Mouse (Mus musculus) c-Kit-negative CD71-positive TER-119-positive erythroid progenitor cells, embryonic 14.5 days (primary cell): ENCODE results near the gene Tbx19.

ENCODE experiments used
- DNase-seq: peaks from one replicate; pipeline ENCODE4 v3.0.0-alpha.2; 2013; ENCODE audit warnings: low read depth, low spot score

Gene Tbx19

GRCm38 (mm10) chr1:165160723-165161405 lies at the start of gene Tbx19:
Tbx19 (minus strand) TSS chr1:165160773.
- no peak for DNase-seq

DNA sequence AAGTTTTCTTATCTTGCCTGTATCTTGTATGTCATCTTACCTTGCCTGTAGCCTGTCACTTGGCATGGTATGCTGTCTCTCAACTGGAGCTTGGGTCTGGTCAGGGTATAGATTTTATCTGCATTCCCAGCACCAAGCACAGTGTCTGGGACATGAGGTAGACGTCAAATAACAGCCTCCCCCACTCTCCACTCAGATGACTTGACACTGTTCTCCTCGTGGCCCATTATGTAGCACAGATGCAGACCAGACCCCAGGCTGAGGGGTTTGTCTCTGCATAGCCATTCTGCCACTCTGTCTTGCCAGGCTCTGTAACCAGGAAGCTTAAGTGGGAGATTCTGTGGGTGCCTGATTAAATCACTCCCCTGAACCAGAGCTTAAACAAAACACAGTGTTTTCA lies 45.0 kb upstream of the Tbx19 start:
- DNase-seq, result no peak

GRCm38 (mm10) chr1:165203488-165204035 lies 43.0 kb upstream of the Tbx19 start:
- no peak for DNase-seq

GRCm38 (mm10) chr1:165201445-165202012 lies 41.0 kb upstream of the Tbx19 start:
- DNase-seq, result no peak

DNA sequence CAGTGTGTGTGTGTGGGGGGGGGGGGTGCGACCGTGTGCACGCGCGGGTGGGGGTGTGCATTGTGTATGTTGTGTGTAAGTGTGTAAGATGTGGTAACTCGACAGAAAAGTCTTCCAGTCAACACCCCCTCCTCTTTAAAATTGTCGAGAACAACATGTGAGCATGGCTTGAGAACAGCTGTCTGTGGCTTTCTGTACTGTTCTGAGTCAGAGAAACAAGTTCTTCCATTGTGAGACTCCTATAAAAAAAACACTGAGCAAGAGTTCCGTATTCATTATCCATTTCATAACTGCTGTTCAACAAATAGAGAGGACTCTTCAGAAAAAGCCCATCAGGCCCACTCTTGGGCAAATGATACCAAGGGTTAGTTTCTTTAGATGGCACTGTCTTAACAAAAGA lies 40.2 kb upstream of the Tbx19 start:
- DNase-seq, result no peak

DNA sequence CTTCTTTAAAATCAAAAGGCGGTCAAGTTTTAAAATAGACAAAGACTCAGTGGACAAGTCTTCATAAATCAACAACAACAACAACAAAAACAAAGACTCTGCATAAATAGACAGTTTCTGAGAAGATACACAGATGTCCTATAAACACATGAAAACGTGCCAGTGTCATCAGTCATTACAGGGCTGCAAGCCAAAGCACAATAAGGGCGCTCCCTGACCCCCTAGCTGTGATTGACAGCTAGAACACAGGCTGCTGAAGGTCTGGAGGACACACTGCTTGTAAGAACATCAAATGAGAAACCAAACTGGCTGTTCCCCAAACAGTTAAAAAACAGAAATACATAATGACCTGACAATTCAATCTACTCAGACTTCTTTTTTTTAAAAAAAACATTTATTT lies 39.1 kb upstream of the Tbx19 start:
- no peak for DNase-seq

DNA sequence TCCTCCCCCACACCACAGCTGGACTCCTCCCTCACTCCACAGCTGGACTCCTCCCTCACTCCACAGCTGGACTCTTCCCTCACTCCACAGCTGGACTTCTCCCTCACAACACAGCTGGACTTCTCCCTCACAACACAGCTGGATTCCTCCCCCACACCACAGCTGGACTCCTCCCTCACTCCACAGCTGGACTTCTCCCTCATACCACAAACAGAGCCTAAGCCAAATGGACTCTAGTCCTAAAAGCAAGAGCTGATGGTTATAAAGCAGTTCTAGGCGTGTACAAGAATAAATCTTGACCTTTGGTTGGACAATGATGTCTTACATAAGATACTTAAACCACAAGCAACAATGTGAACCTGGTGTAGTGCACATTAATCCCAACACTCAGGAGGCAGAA lies 38.4 kb upstream of the Tbx19 start:
- no peak for DNase-seq

- no peak for DNase-seq
These were observed 37.3 kb upstream of the Tbx19 start for GRCm38 (mm10) chr1:165197875-165198274.

DNA sequence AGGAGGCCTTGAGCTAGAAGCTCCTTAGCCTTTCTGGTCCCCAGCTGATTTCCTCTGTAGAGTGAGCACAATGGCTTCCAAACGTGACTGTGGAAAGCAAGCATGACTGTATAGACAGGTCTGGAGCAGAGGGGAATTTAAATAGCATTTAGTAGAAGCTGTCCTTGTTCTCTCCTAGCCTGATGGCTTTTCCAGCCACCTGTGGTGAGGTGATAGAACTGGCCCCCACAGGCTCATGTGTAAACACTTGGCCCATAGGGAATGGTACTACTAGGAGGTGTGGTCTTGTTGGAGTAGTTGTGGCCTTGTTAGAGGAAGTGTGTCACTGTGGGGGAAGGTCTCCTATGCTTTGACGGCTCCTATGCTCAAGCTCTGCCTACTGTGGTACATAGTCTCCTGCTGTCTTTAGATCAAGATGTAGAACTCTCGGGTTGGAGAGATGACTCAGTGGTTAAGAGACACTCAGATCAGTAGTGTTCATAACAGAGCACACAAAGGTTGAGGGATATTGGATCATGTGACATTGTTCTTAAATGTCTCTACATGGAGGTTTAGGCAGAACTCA lies 34.9 kb upstream of the Tbx19 start:
- DNase-seq, result no peak

GRCm38 (mm10) chr1:165194662-165195013 lies 34.1 kb upstream of the Tbx19 start:
- no peak for DNase-seq

DNA sequence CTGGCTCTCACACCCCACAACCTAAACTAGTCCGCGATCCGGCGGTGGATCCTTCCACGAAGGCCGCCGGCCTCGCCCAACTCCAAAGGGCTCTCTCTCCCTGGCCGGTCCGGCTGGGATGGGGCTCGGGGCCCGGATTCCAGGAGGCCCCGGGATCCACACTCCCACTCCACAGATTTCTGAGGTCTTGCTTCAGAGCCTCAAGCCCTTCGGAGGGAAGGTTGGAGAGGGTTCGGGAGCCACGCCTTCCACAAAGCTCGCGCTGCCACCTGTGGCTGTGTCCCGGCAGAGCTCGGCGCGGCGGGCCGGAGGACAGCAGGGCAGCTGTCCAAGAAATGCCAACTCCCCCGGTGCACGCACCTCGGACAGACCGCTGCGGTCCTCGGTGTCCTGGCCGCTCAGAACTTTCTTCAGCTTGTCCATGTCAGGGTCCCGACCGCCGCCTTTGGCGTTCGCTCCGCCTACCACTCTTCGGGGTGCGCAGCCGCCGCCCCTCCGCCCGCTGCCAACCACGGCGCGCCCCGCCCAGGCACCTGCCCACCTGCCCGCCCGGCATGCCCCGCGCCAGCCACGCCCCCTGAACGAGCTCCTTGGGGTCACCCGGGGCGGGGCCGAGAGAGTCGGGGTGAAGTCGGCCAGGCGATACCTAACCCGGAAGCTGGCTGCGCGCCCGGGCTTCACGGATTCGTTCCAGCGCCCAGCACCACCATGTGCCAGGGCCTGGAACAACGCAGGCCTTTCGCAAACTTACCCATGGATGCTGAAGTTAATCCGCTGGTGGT lies 33.5 kb upstream of the Tbx19 start, which contains the start of gene Sft2d2:
Sft2d2 (minus strand) TSS at position 559 of the 782 bp plus-strand sequence.
- DNase-seq, result peak; percentile 80

GRCm38 (mm10) chr1:165193426-165193825 lies 32.9 kb upstream of the Tbx19 start:
- DNase-seq, result no peak

DNA sequence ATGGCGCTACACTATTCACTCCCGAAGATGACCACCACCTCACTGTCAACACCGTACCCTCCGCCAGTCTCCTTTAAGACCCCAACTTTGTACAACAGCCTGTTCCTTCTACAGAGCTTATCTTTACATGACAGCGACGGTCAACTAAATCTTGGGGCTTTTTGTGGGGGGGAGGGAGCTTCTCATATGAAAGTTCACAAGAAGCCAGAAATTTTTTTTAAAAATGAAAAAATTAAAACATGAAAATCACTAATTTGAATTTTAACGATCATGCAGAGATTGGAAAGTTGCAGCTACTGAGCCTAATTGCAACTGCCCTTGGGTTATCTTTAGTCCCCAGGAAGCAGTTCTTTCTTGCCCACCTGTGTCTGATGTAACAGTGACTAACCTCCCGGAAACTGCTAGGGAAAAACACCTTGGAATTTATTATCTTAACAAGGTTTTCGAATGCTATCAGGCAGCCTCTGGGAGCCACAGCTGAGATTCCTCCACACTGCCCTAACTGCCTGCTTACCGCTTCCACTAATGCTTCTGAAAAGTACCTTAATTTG lies 32.2 kb upstream of the Tbx19 start:
- no peak for DNase-seq

DNA sequence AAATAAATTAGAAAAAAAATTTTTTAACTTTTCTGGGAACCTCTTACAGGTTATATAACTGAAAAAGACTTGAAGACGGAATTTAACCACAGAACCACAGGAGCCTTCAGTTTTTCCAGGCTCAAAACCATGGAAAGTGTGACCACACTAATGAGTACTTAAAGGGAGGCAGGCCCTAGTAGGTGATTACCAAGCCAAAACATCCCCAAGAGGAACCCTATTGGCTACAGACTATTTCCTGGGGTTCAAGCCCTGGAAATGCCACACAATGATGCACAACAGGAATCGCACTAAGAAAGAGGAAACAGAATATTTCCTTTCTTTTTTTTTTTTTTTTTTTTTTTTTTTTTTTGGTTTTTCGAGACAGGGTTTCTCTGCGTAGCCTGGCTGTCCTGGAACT lies 31.5 kb upstream of the Tbx19 start:
- no peak for DNase-seq

GRCm38 (mm10) chr1:165191611-165192010 lies 31.0 kb upstream of the Tbx19 start:
- DNase-seq, result no peak

DNA sequence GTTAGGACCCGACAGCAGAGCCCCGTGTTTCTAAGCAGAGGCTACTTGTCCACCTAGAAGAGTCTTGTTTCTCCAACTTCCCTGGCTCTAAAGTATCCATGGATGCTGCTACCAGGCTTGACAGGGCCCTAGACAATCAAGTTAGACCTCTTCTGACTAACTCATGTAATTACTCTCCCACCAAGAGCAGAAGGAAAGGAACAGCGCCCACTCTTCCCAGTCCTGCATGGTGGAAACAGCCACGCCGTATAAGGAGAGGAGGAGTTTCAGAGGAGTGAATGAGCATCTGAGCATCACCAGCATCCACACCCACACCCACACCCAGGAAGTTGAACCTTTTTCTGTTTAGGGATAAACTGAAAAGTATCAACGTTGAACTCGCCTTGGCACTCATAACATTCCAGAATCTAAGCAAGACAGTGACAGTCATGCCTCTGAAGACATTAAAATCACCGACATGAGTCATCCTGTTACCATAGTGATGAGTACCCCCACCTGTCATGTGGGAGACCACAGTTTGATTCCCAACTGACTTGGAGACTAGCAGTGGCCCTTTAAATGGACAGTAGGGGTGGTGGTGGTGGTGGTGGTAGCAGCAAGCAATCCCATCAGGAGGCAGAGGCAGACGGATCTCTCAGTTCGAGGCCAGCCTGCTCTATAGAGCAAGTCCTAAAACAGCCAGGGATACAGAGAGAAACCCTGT lies 30.1 kb upstream of the Tbx19 start:
- DNase-seq, result no peak

DNA sequence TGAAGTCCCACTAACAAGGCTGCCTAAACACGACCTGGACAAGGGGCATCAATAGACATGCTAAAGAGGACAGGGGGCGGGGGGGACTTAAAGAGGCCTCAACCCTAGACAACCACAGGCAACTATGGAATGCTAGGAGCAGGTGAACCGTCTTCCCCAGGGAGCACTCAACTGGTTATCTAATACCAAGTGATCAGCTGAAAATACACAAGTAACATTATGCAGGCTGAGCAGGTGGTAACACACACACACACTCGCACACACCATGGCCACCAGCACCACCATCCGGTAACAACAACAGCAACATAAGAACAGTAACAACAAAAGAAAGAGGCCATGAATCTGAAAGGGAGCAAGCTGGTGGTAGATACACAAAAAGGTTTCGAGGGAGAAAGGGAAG lies 29.5 kb upstream of the Tbx19 start:
- DNase-seq, result no peak

- DNase-seq, result no peak
These were observed 28.4 kb upstream of the Tbx19 start for GRCm38 (mm10) chr1:165188806-165189580.

DNA sequence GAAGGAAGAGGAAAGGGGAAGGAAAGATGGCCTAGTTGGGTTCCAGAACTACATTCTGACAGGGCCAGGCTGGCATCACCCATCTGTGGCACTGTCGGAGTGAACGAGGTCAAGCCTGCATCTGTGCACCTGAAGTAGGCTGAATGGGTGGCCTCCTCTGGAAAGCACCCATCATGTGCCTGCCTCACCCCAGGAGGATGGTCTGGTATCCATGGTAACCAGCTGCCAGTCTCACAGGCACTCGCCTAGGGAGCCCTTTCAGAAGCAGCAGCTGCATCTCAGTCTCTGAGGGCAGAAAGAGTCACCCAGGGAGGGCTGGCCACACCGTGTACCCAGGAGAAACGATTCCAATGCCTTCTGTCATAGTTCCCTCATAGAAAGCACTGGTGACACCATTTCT lies 26.8 kb upstream of the Tbx19 start:
- DNase-seq, result no peak

- no peak for DNase-seq
These were observed 25.9 kb upstream of the Tbx19 start for GRCm38 (mm10) chr1:165186491-165186890.

DNA sequence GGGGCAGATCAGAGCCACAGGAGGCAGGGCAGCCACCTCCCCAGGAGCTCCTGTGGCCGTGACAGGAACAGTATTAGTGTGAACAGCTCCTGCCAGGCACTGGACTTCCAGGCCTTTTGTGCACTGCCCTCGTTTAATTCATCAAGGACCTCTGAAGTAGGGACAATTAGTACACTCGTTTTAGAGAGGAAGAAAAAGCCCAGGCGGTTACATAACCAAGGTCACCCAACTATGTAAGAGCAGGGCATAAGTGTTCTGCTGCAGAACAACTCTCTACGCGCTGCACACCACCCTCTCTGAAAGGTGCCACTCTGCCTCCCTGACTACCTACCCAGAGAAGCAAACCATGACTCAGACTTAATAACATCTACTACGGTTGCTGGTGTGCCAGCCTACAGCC lies 24.5 kb upstream of the Tbx19 start:
- no peak for DNase-seq
